Mouse (Mus musculus) adrenal gland, adult (tissue): ENCODE data around the gene Ctla4.

Experiments
- DNase-seq, 2 experiments: peaks; one replicate each; pipeline ENCODE4 v3.0.0; 2022 to 2023; ENCODE audit warnings: low spot score in 1 of 2; ENCODE audit not compliant: inconsistent age in 2 of 2

The Ctla4 gene

GRCm38 (mm10) chr1:60886981-60887380 lies at the start of gene Ctla4:
Gene Ctla4, plus strand, starts transcription at chr1:60887000.
- no peak for DNase-seq

- peak; percentile 76 to 89 for DNase-seq
Measured at GRCm38 (mm10) chr1:60839161-60839560, 47.6 kb upstream of the Ctla4 start.

GRCm38 (mm10) chr1:60845318-60846060 lies 41.3 kb upstream of the Ctla4 start:
- DNase-seq: no peak

- peak in 1 of 2 experiments; percentile 76 for DNase-seq
Measured at GRCm38 (mm10) chr1:60846616-60847275, 40.1 kb upstream of the Ctla4 start.

- no peak for DNase-seq
Measured at GRCm38 (mm10) chr1:60849112-60849511, 37.7 kb upstream of the Ctla4 start.

GRCm38 (mm10) chr1:60849816-60850215 lies 37.0 kb upstream of the Ctla4 start:
- no peak for DNase-seq

GRCm38 (mm10) chr1:60851041-60851781 lies 35.6 kb upstream of the Ctla4 start:
- DNase-seq: peak in 1 of 2 experiments; percentile 38

- DNase-seq: no peak
Measured at GRCm38 (mm10) chr1:60852075-60852769, 34.6 kb upstream of the Ctla4 start.

GRCm38 (mm10) chr1:60852770-60853147 lies 34.0 kb upstream of the Ctla4 start:
- no peak for DNase-seq

GRCm38 (mm10) chr1:60853330-60853956 lies 33.4 kb upstream of the Ctla4 start:
- no peak for DNase-seq

- no peak for DNase-seq
Measured at GRCm38 (mm10) chr1:60853991-60854390, 32.8 kb upstream of the Ctla4 start.

GRCm38 (mm10) chr1:60857351-60858220 lies 29.2 kb upstream of the Ctla4 start:
- no peak for DNase-seq

GRCm38 (mm10) chr1:60859159-60859558 lies 27.6 kb upstream of the Ctla4 start:
- no peak for DNase-seq

GRCm38 (mm10) chr1:60859842-60860241 lies 27.0 kb upstream of the Ctla4 start:
- peak in 1 of 2 experiments; percentile 63 for DNase-seq

GRCm38 (mm10) chr1:60860357-60860946 lies 26.3 kb upstream of the Ctla4 start:
- DNase-seq: peak; percentile 38 to 80

GRCm38 (mm10) chr1:60860955-60861354 lies 25.8 kb upstream of the Ctla4 start:
- peak in 1 of 2 experiments; percentile 39 for DNase-seq

GRCm38 (mm10) chr1:60861431-60861830 lies 25.4 kb upstream of the Ctla4 start:
- no peak for DNase-seq

- no peak for DNase-seq
Measured at GRCm38 (mm10) chr1:60862510-60862909, 24.3 kb upstream of the Ctla4 start.

GRCm38 (mm10) chr1:60862951-60863461 lies 23.8 kb upstream of the Ctla4 start:
- DNase-seq: peak in 1 of 2 experiments; percentile 41
